Mouse (Mus musculus) forebrain, postnatal 0 days (tissue): ENCODE data around the gene Ypel3. TPM values are rescaled to one million over a fixed set of nuclear protein-coding genes. Genes with fewer than 3 reads are reported as not detected.

ENCODE experiments used
- ATAC-seq: fragments of 200-750 bp; cut with Nextera tagmentation; 2 replicates; pipeline ENCODE4 v1.8.0; 2017; ENCODE audit warnings: mild to moderate bottlenecking, moderate library complexity
- DNase-seq: peaks from one replicate; pipeline ENCODE4 v3.0.0-alpha.2; 2015
- H3K27ac ChIP-seq: fragments of 300-500 bp; sonication (generic); 2 replicates; pipeline ENCODE4 v1.5.1; 2014; ENCODE audit warnings: low read depth, mild to moderate bottlenecking, antibody characterized with exemption, low read length, moderate library complexity, mixed read lengths
- H3K27me3 ChIP-seq: fragments of 300-500 bp; sonication (generic); 2 replicates; pipeline ENCODE4 v1.6.1; 2014; ENCODE audit warnings: mild to moderate bottlenecking, low read length, mixed read lengths; ENCODE audit not compliant: insufficient read depth
- H3K36me3 ChIP-seq: fragments of 300-500 bp; sonication (generic); 2 replicates; pipeline ENCODE4 v1.6.1; 2014; ENCODE audit warnings: mild to moderate bottlenecking, moderate library complexity; ENCODE audit not compliant: insufficient read depth
- H3K4me1 ChIP-seq: fragments of 300-500 bp; sonication (generic); 2 replicates; pipeline ENCODE4 v1.6.1; 2014; ENCODE audit warnings: antibody characterized with exemption; ENCODE audit not compliant: insufficient read depth
- H3K4me2 ChIP-seq: fragments of 300-500 bp; sonication (generic); 2 replicates; pipeline ENCODE4 v1.6.1; 2014; ENCODE audit warnings: low read depth, mild to moderate bottlenecking, moderate library complexity
- H3K4me3 ChIP-seq: fragments of 300-500 bp; sonication (generic); 2 replicates; pipeline ENCODE4 v1.5.1; 2014; ENCODE audit warnings: low read depth, low read length, mixed read lengths
- H3K9ac ChIP-seq: fragments of 300-500 bp; sonication (generic); 2 replicates; pipeline ENCODE4 v1.6.1; 2014; ENCODE audit warnings: mild to moderate bottlenecking
- H3K9me3 ChIP-seq: fragments of 300-500 bp; sonication (generic); 2 replicates; pipeline ENCODE4 v1.6.1; 2016; ENCODE audit warnings: low read length
- CTCF ChIP-seq: sonication (generic); IDR thresholded peaks from 2 replicates; pipeline ENCODE4 v1.5.1; 2016; ENCODE audit warnings: antibody characterized with exemption, control low read depth, low read depth
- WGBS: fragments of 180-500 bp; shearing (Covaris S2); extraction: QIAGEN DNeasy Blood & Tissue Kit; methylation state at CpG from one replicate; pipeline ENCODE4 v1.1.7; 2014; 5-methylcytosine and 5-hydroxymethylcytosine counted together
- polyA plus RNA-seq: library from polyadenylated mRNA; unstranded; fragments of >200 nt; fragmentation: Nextera tagmentation; extraction: Ambion mirVana; gene quantifications from 2 replicates; pipeline ENCODE4 v1.2.1, GENCODE M21; 2015
- total RNA-seq: library from RNA; depleted of rRNA; stranded (reverse); fragments of >200 nt; gene quantifications from 2 replicates; pipeline ENCODE4 v1.2.3, GENCODE M21; 2014

The Ypel3 gene
- total and polyA plus RNA-seq, 2 experiments from 2014 or later, result 162 to 223 TPM

DNA sequence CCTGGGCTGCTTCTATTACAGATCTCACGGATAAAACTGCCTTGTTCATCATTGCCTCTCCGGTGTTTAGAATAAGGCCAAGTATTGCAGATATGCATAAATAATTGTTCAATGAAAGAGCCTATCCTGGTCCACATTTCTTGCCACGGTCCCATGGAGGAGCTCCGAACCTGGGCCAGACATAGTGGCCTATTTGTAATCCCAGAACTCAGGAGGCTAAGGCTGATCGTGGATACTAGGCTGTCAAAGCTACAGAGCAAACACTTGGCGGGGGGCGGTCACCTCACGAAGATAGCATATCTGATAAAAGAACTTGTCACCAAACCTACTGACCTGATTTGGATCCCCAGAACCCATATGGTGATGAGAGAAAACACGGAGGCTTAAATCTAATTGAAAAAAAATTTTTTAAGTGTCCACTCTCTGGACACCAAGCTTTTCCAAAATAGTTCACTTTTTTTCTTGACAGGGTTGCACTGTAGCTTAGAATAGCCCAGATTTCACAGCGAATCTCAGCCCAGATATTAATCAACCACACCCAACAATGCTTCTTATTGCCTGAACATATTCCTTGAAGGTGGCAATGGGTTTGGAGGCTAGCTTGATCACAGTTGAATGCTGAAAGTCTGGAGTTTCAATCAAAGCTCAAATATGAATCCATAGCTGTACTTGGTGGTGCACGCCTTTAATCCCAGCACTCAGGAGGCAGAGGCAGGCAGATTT lies 16.1 kb downstream of the Ypel3 start:
- peak overlapping the region; percentile 92 for H3K27ac ChIP-seq
- H3K9me3 ChIP-seq, result no peaks in the 10 kb centered on the region
- H3K27me3 ChIP-seq, result no peaks in the 10 kb centered on the region
- DNase-seq, result no peak
- WGBS, result 31% methylated on average over 11 of the region's 11 CpGs
- H3K4me3 ChIP-seq, result peak overlapping the region; percentile 91
- H3K9ac ChIP-seq, result peak overlapping the region; percentile 90
- peak; percentile 10 for ATAC-seq
- TF ChIP-seq CTCF, result no peak
- peak overlapping the region; percentile 86 for H3K4me2 ChIP-seq
- H3K4me1 ChIP-seq, result peaks cover 7% of the 10 kb centered on the region
- peaks cover 54% of the 10 kb centered on the region for H3K36me3 ChIP-seq

DNA sequence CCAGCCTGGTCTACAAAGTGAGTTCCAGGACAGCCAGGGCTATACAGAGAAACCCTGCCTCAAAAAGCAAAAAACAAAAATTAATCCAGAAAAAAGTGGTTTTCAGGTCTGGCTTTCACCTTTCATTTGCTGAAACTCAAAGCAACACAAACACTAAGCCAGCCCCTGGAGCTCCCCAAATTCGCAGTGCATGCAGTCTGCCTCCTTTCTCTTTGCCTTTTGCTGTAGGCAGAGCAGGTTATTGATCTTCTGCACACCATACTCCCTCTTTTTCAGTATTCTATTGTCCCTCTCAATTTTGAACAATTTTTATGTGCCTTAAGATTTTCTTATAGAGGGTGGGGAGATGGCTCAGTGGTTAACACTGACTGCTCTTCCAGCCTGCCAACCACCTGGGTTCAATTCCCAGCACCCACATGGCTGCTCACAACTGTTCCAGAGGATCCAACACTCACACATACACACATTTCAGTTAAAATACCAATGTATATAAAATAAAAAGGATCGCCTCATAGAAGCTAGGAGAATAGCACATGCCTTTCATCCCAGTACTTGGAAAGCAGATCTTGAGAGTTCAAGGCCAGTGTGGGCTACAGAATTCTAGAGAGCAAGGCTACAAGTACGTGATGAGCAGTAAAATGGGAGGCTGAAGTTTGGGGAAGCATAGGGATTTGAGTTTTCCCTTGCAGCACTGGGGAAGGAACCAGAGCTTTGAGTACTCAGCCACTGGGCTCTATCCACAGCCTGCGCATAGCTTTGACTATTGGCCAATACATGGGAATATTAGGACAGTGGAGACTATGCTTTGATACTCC lies 16.9 kb downstream of the Ypel3 start:
- Histone ChIP-seq H3K9me3 (no peaks in the 10 kb centered on the region), H3K27ac (no peak overlapping the region), H3K36me3 (peaks cover 46% of the 10 kb centered on the region), H3K27me3 (no peaks in the 10 kb centered on the region), H3K4me1 (peaks cover 8% of the 10 kb centered on the region), H3K4me2 (no peak overlapping the region), H3K9ac (no peak overlapping the region), H3K4me3 (no peak overlapping the region)
- 82% methylated on average over 4 of the region's 4 CpGs for WGBS
- ATAC-seq (no peak), DNase-seq (no peak)
- TF ChIP-seq CTCF, result no peak

DNA sequence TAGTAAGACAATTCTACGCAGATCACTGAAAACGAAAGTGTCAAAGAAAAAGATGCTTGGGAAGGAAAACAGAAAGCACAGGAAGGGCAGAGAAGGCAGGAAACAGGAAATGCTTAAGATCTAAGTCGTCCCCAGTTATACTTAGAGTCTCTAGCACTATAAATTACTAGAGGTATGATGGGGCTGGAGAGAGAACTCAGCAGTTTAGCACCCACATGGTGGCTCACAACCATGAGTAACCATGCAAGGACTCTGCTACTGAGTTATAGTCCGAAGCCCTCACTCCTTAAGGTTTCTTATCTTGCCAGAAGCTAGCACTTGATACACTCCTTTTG lies 17.5 kb downstream of the Ypel3 start:
- 77% methylated on average over 4 of the region's 4 CpGs for WGBS
- H3K4me1 ChIP-seq, result peaks cover 8% of the 10 kb centered on the region

DNA sequence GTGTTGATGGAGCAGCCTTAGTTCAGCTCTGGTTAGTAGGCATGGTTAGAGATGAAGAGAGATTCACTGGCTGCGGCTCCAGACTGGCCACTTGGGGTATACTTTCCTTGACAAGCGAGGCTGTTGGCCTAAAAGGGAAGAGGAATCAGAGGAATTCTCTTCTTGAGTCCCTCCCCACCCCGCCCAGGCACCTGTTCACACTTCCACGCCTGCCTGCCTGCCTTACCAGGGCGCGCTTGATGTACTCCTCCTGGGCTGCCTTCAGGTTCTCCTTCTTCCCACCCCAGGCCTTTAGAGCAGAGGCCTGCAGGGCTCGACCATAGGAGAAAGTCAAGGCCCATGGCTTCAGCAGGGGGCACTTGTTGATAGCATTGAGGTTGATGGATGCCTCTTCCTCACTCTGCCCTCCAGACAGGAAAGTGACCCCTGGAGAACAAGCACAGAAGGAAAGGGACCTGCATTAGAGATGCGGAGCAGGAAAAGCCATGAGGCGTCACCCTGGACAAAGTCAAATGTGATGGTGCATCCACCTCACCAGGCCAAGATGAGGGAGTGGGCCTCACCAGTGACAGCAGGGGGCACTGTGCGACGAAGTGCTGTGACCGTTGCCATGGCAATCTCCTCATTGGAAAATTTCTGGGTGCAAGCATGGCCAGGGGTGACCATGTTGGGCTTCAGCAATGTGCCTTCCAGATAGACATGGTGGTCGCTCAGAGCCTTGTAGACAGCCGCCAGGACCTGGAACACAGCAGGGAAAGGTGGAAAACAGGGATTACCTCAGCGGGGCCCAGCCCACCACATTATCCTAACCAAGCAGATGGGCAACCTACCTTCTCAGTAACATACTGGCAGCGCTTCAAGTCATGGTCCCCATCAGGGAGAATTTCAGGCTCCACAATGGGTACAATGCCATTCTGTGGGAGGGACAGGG lies 18.9 kb downstream of the Ypel3 start:
- TF ChIP-seq CTCF, result no peak
- 83% methylated on average over 16 of the region's 16 CpGs for WGBS
- peaks cover 11% of the 10 kb centered on the region for H3K4me1 ChIP-seq

More for the DNA sequence above, 17.5 kb downstream of the Ypel3 start:
- no peaks in the 10 kb centered on the region for H3K27me3 ChIP-seq
- H3K9ac ChIP-seq, result no peak overlapping the region
- H3K4me3 ChIP-seq, result no peak overlapping the region
- ATAC-seq, result no peak
- H3K9me3 ChIP-seq, result no peaks in the 10 kb centered on the region
- H3K4me2 ChIP-seq, result no peak overlapping the region
- no peak for TF ChIP-seq CTCF
- H3K27ac ChIP-seq, result no peak overlapping the region
- H3K36me3 ChIP-seq, result peaks cover 40% of the 10 kb centered on the region
- no peak for DNase-seq

DNA sequence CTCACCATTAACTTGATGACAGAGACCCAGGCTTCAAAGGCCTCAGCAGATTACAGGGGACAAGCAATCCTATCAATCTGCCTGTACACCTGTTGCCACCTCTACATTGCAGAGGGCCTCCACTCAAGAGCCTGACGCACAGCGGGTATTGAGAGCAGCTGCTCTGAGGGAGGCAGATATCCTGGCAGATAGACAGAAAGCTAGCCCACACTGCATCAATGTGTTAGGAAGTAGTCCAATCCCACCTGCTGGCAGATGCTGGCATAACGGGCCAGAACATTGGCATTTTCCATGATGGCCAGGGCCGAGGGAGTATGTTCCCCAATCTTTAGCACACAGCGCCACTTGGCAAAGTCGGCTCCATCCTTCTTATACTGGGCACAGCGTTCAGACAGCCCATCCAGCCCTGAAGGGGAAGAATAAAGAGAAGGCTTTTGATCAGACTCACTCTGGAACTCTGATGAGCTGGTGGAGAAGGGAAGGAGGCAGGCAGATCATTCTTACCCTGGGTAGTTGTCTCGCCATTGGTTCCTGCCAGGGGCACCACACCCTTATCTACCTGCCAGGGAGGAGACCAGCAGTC lies 19.7 kb downstream of the Ypel3 start:
- Histone ChIP-seq H3K27ac (no peak overlapping the region), H3K4me2 (no peak overlapping the region), H3K4me3 (no peak overlapping the region), H3K4me1 (peaks cover 9% of the 10 kb centered on the region), H3K9ac (peak overlapping the region; percentile 81; the same call in 1 of the 2 replicates), H3K9me3 (no peaks in the 10 kb centered on the region), H3K27me3 (no peaks in the 10 kb centered on the region), H3K36me3 (peaks cover 30% of the 10 kb centered on the region)
- WGBS, result 58% methylated on average over 8 of the region's 8 CpGs
- peak; percentile 48 for TF ChIP-seq CTCF
- no peak for DNase-seq
- no peak for ATAC-seq

More for the DNA sequence above, 18.9 kb downstream of the Ypel3 start:
- Histone ChIP-seq H3K36me3 (peaks cover 30% of the 10 kb centered on the region), H3K27me3 (no peaks in the 10 kb centered on the region), H3K4me2 (no peak overlapping the region), H3K4me3 (no peak overlapping the region), H3K27ac (no peak overlapping the region), H3K9me3 (no peaks in the 10 kb centered on the region), H3K9ac (no peak overlapping the region)
- ATAC-seq (no peak), DNase-seq (no peak)

DNA sequence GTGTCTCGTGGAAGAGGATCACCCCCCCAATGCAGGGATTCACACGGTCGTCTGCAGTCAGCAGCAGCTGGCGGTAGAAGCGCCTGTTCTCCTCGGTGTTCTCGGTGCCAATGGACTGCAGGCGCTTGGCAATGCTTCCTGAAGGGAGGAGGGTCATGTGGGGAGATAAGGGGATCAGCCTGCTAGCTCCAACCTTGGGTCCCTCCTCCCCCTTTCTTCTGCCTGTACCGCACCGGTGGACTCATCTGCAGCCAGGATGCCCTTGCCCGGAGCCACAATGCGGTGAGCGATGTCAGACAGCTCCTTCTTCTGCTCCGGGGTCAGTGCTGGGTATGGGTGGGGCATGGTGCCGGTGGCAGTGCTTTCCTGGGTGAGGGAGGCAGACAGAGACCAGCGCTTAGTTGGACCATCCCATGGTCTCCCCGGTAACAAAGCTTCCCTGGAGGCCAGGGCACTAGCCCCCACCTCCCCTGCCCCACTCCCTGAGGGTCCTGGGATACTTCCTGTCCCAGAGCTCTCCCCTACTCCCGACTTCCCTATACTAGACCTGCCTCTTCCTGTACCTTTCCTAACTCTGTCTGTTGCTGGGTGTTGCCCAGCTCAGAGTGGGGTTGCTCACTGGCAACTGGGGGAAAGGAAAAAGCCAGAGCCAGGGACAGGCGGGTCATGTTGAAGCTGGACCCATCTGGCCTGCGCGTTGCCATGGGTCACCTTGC lies 20.8 kb downstream of the Ypel3 start, which contains the start of gene Fam57b:
Fam57b (plus strand) TSS at position 258 of the 716 bp plus-strand sequence.
- H3K36me3 ChIP-seq, result peaks cover 30% of the 10 kb centered on the region
- ATAC-seq, result no peak
- peak within 1 kb of the TSS; percentile 81 for H3K4me3 ChIP-seq
- peak within 1 kb of the TSS; percentile 81 for H3K9ac ChIP-seq
- H3K27me3 ChIP-seq, result no peaks in the 10 kb centered on the region
- no peak for DNase-seq
- 26% methylated on average over 21 of the region's 21 CpGs for WGBS
- H3K4me1 ChIP-seq, result peaks cover 7% of the 10 kb centered on the region
- H3K27ac ChIP-seq, result peak within 1 kb of the TSS; percentile 95
- peak within 1 kb of the TSS; percentile 77 for H3K4me2 ChIP-seq
- TF ChIP-seq CTCF, result no peak
- no peaks in the 10 kb centered on the region for H3K9me3 ChIP-seq
